ENCODE assay signal across 9 mouse cellular contexts in genomic region chr5:73970024-73970628, GRCm38 (mm10).
DNase-seq lines count a peak whose midpoint lies in the region; ATAC-seq lines count a peak whose summit lies in the region.
"Had no signal": no experiment of that assay in that cellular context is flagged by ENCODE, and none has a peak within 500 bp of the region (broad histone marks: within the 10 kb centered on the region; RNA-seq: fewer than 3 reads in every experiment).

No protein-coding gene starts in this region.

- H3K27me3 ChIP-seq in midbrain, embryonic 10.5 days (ENCODE audit: low read depth, poor library complexity, severe bottlenecking), result no peaks in the 10 kb centered on the region

- peak; percentile 30 for DNase-seq in adrenal gland, postnatal 10 days
- no peak for DNase-seq in adrenal gland, postnatal 4 days (ENCODE audit: low spot score in 2 of 2)
- peak; percentile 10 for DNase-seq in ovary, adult 18-20 months (ENCODE audit: low spot score)
- no peak for DNase-seq in ovary, postnatal 10 days (ENCODE audit: low spot score)
- peak; percentile 81 for DNase-seq in kidney, postnatal 10 days
- peak; percentile 14 for DNase-seq in ovary, postnatal 14 days (ENCODE audit: low spot score)
- DNase-seq in midbrain, embryonic 10.5 days (ENCODE audit: low spot score), result no peak

- H3K4me1 ChIP-seq in midbrain, embryonic 10.5 days, result peaks cover 4% of the 10 kb centered on the region; the same call in 1 of the 2 replicates

- WGBS in midbrain, embryonic 10.5 days, result 85% methylated on average over 7 of the region's 7 CpGs

- no peaks in the 10 kb centered on the region for H3K36me3 ChIP-seq in midbrain, embryonic 10.5 days

- no peaks in the 10 kb centered on the region for H3K9me3 ChIP-seq in midbrain, embryonic 10.5 days (replicated peaks)

- ATAC-seq in erythroid progenitor cell, adult 5-6 weeks (replicated peaks; ENCODE audit: low FRiP score, poor library complexity, severe bottlenecking), result no peak

- no peak overlapping the region for H3K4me3 ChIP-seq in midbrain, embryonic 10.5 days

- H3K27ac ChIP-seq in midbrain, embryonic 10.5 days (replicated peaks), result no peak overlapping the region
- H3K27ac ChIP-seq: macrophage had no signal

Comparison
In these comparisons a context has a peak if more than half of its experiments do, and no peak if none do; other contexts are left out.
1. DNase-seq: peak in adrenal gland, postnatal 10 days (single experiment), ovary, adult 18-20 months (single experiment), kidney, postnatal 10 days (single experiment) and ovary, postnatal 14 days (single experiment); none in adrenal gland, postnatal 4 days (0 of 2), ovary, postnatal 10 days (single experiment) and midbrain, embryonic 10.5 days (single experiment).